Mouse (Mus musculus): ENCODE results near the gene Lpp.

GRCm38 (mm10) chr16:24527219-24527618 lies 133.9 kb downstream of the Lpp start:
- no peak for TF ChIP-seq CTCF (IDR thresholded peaks at IDR 0.05; ENCODE audit: control insufficient read depth, insufficient read depth, low read length)
- TF ChIP-seq POLR2A (IDR thresholded peaks at IDR 0.05; ENCODE audit: borderline replicate concordance, control insufficient read depth, low read depth, low read length), result no peak
